Mouse (Mus musculus) neural tube, embryonic 14.5 days (tissue): Measurements from ENCODE around the gene Slc25a47. TPM values are rescaled to one million over a fixed set of nuclear protein-coding genes. Genes with fewer than 3 reads are reported as not detected.

Experiments used
- ATAC-seq: fragments of 200-750 bp; cut with Nextera tagmentation; 2 replicates; pipeline ENCODE4 v1.8.0; 2017; ENCODE audit warnings: low read depth, mild to moderate bottlenecking, moderate TSS enrichment, moderate library complexity
- H3K27ac ChIP-seq: fragments of 300-500 bp; sonication (generic); 2 replicates; pipeline ENCODE4 v1.5.1; 2014; ENCODE audit warnings: low read depth, mild to moderate bottlenecking, control low read depth, low read length, moderate library complexity, mixed read lengths
- H3K27me3 ChIP-seq: fragments of 300-500 bp; sonication (generic); 2 replicates; pipeline ENCODE4 v1.6.1; 2014; ENCODE audit warnings: low read length; ENCODE audit not compliant: control insufficient read depth, insufficient read depth
- H3K36me3 ChIP-seq: fragments of 300-500 bp; sonication (generic); 2 replicates; pipeline ENCODE4 v1.6.1; 2014; ENCODE audit warnings: low read length, mixed read lengths; ENCODE audit not compliant: control insufficient read depth, insufficient read depth
- H3K4me1 ChIP-seq: fragments of 300-500 bp; sonication (generic); 2 replicates; pipeline ENCODE4 v1.6.1; 2014; ENCODE audit warnings: low read length; ENCODE audit not compliant: control insufficient read depth, insufficient read depth
- H3K4me2 ChIP-seq: fragments of 300-500 bp; sonication (generic); 2 replicates; pipeline ENCODE4 v1.6.1; 2014; ENCODE audit warnings: mild to moderate bottlenecking, low read depth, low read length, control low read depth
- H3K4me3 ChIP-seq: fragments of 300-500 bp; sonication (generic); 2 replicates; pipeline ENCODE4 v1.5.1; 2014; ENCODE audit warnings: low read depth, low read length, control low read depth, mixed read lengths
- H3K9ac ChIP-seq: fragments of 300-500 bp; sonication (generic); replicated peaks from 2 replicates; pipeline ENCODE4 v1.6.1; 2014; ENCODE audit warnings: low read depth, mild to moderate bottlenecking, control low read depth, low read length, mixed read lengths
- H3K9me3 ChIP-seq: fragments of 300-500 bp; sonication (generic); 2 replicates; pipeline ENCODE4 v1.6.1; 2016; ENCODE audit warnings: low read length; ENCODE audit not compliant: control insufficient read depth
- WGBS: fragments of 180-500 bp; shearing (Covaris S2); extraction: QIAGEN DNeasy Blood & Tissue Kit; methylation state at CpG from one replicate; pipeline ENCODE4 v1.1.7; 2014; 5-methylcytosine and 5-hydroxymethylcytosine counted together
- polyA plus RNA-seq: library from polyadenylated mRNA; unstranded; fragments of >200 nt; fragmentation: Nextera tagmentation; extraction: Ambion mirVana; gene quantifications from 2 replicates; pipeline ENCODE4 v1.2.1, GENCODE M21; 2014

Slc25a47 gene
- 8.2 and 9.4 TPM in 2 replicates for polyA plus RNA-seq

DNA sequence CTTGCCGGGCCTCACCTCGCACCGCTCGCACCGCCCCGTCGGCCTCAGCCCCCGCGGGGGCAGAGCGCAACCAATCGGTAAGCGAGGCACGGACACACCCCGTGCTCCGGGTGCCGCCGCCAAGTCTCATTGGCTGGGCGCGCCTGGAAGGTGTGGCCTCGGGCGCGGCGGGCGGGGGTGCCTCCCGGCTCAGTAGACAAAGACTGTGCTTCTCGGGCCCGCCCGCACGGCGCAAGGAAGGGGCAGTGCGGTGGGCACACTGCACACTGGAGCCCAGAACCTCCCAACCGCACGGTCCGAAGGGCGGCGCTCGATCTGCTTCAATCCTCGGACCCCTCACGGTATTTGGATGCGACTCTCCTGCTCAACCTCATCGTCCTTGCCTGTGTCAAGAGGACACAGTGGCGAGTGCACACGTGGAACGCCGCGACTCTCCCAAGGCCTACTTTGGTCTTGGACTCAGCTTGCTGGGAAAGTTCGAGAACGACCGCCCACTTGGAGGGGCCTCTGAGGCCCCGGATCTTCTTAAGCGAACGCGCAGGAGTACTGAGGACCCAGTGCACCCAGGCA, at the start of gene Slc25a47, which contains the start of gene Slc25a29:
Gene Slc25a47 (plus strand): TSS at position 207 of the 570 bp plus-strand sequence.
Gene Slc25a29 (minus strand): TSS at position 44 of the 570 bp plus-strand sequence.
- peaks cover 36% of the 10 kb centered on the region for H3K4me1 ChIP-seq
- peak within 1 kb of the TSS; percentile 83 for H3K27ac ChIP-seq
- peak; percentile 98 for ATAC-seq
- peaks cover 1% of the 10 kb centered on the region; the same call in 1 of the 2 replicates for H3K36me3 ChIP-seq
- under 1% methylated on average over 53 of the region's 53 CpGs for WGBS
- no peaks in the 10 kb centered on the region for H3K27me3 ChIP-seq
- H3K4me3 ChIP-seq = peak within 1 kb of the TSS; percentile 73
- H3K9ac ChIP-seq = peak within 1 kb of the TSS; percentile 78
- H3K9me3 ChIP-seq = no peaks in the 10 kb centered on the region
- H3K4me2 ChIP-seq = peak within 1 kb of the TSS; percentile 87

DNA sequence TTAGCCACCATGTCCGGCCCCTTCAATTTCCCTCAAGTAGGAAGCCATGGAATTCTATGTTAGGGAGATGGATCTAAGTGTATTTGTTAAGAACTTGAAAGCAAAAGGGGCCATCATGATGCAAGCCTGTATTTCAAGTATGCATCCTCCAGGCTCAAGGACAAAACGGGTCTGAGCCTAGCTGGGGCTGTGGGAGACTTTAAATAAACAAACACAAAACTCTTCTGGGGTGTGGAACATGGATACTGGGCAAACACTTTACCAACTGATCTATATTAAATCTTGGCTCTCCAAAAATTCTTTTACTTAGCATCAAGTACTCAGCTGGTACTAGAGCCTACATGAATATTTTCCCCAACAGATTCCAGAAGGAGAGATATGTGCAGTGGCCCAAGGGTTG, 48.5 kb upstream of the Slc25a47 start:
- Histone ChIP-seq H3K9me3 (no peaks in the 10 kb centered on the region), H3K4me1 (peaks cover 5% of the 10 kb centered on the region; the same call in 1 of the 2 replicates), H3K27ac (no peak overlapping the region), H3K36me3 (no peaks in the 10 kb centered on the region), H3K27me3 (no peaks in the 10 kb centered on the region), H3K9ac (no peak overlapping the region), H3K4me3 (no peak overlapping the region), H3K4me2 (no peak overlapping the region)
- no peak for ATAC-seq
- WGBS = 94% methylated on average over 2 of the region's 2 CpGs

- ATAC-seq = peak; percentile 42
These were observed 43.7 kb upstream of the Slc25a47 start for GRCm38 (mm10) chr12:108792152-108792545.

DNA sequence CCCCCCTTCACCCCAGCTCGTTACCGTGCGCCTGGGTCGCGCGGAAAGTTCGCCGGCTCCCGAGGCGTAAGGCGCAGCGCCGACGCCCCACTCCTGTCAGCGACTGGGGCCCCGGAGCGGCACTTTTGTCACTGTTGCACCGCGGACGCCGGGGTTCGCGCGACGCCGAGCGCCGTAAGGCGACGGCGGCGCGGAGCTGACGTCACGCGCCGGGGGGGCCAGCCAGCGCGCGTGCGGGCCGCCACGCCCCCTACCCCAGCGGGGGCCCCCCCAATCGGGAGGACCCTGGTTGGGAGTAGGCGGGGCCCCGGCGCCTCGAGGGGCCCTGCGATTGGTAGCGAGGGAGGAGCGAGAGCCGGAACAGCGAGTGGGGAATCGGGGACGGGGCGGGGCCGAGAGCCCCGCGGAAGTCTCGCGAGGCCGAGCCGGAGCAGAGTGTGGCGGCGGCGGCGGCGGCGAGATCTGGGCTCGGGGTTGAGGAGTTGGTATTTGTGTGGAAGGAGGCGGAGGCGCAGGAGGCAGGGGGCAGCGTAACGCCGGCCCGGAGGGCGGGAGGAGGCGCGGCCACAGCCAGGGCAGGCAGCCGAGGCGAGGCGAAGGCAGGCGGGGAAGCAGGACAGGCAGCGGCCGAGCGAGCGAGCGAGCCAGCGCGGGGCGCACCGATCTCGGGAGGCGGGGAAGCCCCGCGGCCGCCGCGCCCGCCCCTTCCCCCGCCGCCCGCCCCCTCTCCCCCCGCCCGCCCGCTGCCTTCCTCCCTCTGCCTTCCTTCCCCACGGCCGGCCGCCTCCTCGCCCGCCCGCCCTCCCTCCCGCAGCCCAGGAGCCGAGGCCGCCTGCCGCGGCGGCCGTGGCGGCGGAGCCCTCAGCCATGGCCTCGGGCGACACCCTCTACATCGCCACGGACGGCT, 43.0 kb upstream of the Slc25a47 start, which contains the start of gene Yy1:
Gene Yy1 (plus strand): TSS at position 428 of the 907 bp plus-strand sequence.
- Histone ChIP-seq H3K4me2 (peak within 1 kb of the TSS; percentile 50), H3K9ac (peak within 1 kb of the TSS; percentile 92), H3K9me3 (no peaks in the 10 kb centered on the region), H3K36me3 (no peaks in the 10 kb centered on the region), H3K27ac (peak within 1 kb of the TSS; percentile 98), H3K4me1 (peaks cover 25% of the 10 kb centered on the region), H3K27me3 (no peaks in the 10 kb centered on the region; the same call in 1 of the 2 replicates), H3K4me3 (peak within 1 kb of the TSS; percentile 99)
- under 1% methylated on average over 65 of the region's 127 CpGs for WGBS
- ATAC-seq = peak; percentile 94

More at GRCm38 (mm10) chr12:108792152-108792545, 43.7 kb upstream of the Slc25a47 start:
- H3K9me3 ChIP-seq = no peaks in the 10 kb centered on the region
- no peaks in the 10 kb centered on the region for H3K36me3 ChIP-seq
- peak overlapping the region; percentile 98 for H3K27ac ChIP-seq
- under 1% methylated on average over 52 of the region's 52 CpGs for WGBS
- peak overlapping the region; percentile 78 for H3K9ac ChIP-seq
- H3K27me3 ChIP-seq = no peaks in the 10 kb centered on the region; the same call in 1 of the 2 replicates
- H3K4me2 ChIP-seq = peak overlapping the region; percentile 50
- peak overlapping the region; percentile 99 for H3K4me3 ChIP-seq
- peaks cover 25% of the 10 kb centered on the region for H3K4me1 ChIP-seq

DNA sequence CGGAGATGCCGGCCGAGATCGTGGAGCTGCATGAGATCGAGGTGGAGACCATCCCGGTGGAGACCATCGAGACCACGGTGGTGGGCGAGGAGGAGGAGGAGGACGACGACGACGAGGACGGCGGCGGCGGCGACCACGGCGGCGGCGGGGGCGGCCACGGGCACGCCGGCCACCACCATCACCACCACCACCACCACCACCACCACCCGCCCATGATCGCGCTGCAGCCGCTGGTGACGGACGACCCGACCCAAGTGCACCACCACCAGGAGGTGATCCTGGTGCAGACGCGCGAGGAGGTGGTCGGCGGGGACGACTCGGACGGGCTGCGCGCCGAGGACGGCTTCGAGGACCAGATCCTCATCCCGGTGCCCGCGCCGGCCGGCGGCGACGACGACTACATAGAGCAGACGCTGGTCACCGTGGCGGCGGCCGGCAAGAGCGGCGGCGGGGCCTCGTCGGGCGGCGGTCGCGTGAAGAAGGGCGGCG, 42.3 kb upstream of the Slc25a47 start:
- peak; percentile 3; the same call in 1 of the 2 replicates for ATAC-seq
- H3K9me3 ChIP-seq = no peaks in the 10 kb centered on the region
- WGBS = under 1% methylated on average over 21 of the region's 71 CpGs

DNA sequence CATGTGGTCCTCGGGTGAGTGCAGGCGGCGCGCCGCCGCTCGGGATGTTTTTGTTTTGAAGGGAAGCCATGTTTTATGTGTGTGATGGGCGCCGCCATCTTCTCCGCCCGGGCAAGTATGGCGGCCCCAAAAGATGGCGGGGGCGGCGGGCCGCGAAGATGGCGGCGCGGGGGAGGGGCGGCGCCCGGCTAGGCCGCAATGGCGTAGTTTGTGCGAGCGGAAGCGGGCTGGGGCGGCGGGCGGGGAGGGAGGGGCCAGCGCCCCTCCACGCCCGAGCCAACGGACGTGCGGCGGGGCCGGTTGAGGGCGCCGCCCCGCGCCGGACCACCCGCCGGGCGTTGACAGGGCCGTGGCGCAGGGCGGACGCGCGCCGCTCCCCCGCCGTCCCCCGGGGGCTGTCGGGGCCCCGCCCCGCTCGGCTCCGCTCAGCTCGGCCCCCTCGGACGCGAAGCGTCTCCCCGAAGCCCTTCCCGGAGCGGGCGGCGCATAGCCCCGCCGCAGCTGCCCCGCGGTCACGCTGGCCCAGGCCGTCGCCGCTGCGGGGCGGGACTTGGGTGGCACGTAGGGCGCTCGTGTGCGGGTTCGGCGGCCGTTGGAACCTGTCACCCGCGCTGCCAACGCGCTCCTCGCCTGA, 41.7 kb upstream of the Slc25a47 start:
- peak overlapping the region; percentile 98 for H3K27ac ChIP-seq
- no peaks in the 10 kb centered on the region; the same call in 1 of the 2 replicates for H3K27me3 ChIP-seq
- H3K9ac ChIP-seq = peak overlapping the region; percentile 92
- H3K9me3 ChIP-seq = no peaks in the 10 kb centered on the region
- ATAC-seq = peak; percentile 69
- peak overlapping the region; percentile 89 for H3K4me2 ChIP-seq
- H3K4me3 ChIP-seq = peak overlapping the region; percentile 99
- no peaks in the 10 kb centered on the region for H3K36me3 ChIP-seq
- WGBS = 0% methylated on average over 70 of the region's 94 CpGs
- peaks cover 30% of the 10 kb centered on the region for H3K4me1 ChIP-seq

More for the DNA sequence above, 42.3 kb upstream of the Slc25a47 start:
- H3K9ac ChIP-seq = peak overlapping the region; percentile 92
- peak overlapping the region; percentile 99 for H3K4me3 ChIP-seq
- H3K27ac ChIP-seq = peak overlapping the region; percentile 98
- no peaks in the 10 kb centered on the region; the same call in 1 of the 2 replicates for H3K27me3 ChIP-seq
- no peaks in the 10 kb centered on the region for H3K36me3 ChIP-seq
- H3K4me1 ChIP-seq = peaks cover 25% of the 10 kb centered on the region
- peak overlapping the region; percentile 41 for H3K4me2 ChIP-seq

GRCm38 (mm10) chr12:108794979-108795537, 40.8 kb upstream of the Slc25a47 start:
- H3K9ac ChIP-seq = peak overlapping the region; percentile 92
- no peak overlapping the region; the same call in 1 of the 2 replicates for H3K27ac ChIP-seq
- no peaks in the 10 kb centered on the region for H3K9me3 ChIP-seq
- no peak for ATAC-seq
- H3K4me3 ChIP-seq = peak overlapping the region; percentile 99
- 21% methylated on average over 9 of the region's 9 CpGs for WGBS
- peaks cover 30% of the 10 kb centered on the region for H3K4me1 ChIP-seq
- peak overlapping the region; percentile 89 for H3K4me2 ChIP-seq
- no peaks in the 10 kb centered on the region for H3K36me3 ChIP-seq
- no peaks in the 10 kb centered on the region; the same call in 1 of the 2 replicates for H3K27me3 ChIP-seq

GRCm38 (mm10) chr12:108801613-108802012, 34.2 kb upstream of the Slc25a47 start:
- H3K27me3 ChIP-seq = no peaks in the 10 kb centered on the region
- ATAC-seq = no peak
- H3K4me1 ChIP-seq = peaks cover 20% of the 10 kb centered on the region
- no peaks in the 10 kb centered on the region for H3K9me3 ChIP-seq
- H3K36me3 ChIP-seq = no peaks in the 10 kb centered on the region
- H3K27ac ChIP-seq = no peak overlapping the region
- no peak overlapping the region for H3K4me3 ChIP-seq
- H3K4me2 ChIP-seq = no peak overlapping the region
- H3K9ac ChIP-seq = no peak overlapping the region
- WGBS = 82% methylated on average over 2 of the region's 2 CpGs
